Mouse (Mus musculus) small intestine, adult 2 months (tissue): ENCODE measurements at regions not wholly inside any gene's neighbourhood (a gene's known extent, or its start where the extent isn't known, plus 50 kb on each side); places are given as distances from the start of the nearest gene placed in this dataset.

Experiments
- CTCF ChIP-seq: fragments of 200-500 bp; IDR thresholded peaks from 2 replicates; pipeline ENCODE4 v1.5.1; 2012; ENCODE audit warnings: low read depth, mild to moderate bottlenecking, control low read depth, inconsistent platforms, low read length, moderate library complexity, mixed read lengths; ENCODE audit not compliant: insufficient replicate concordance, insufficient read length; ENCODE audit errors: extremely low read depth
- POLR2A ChIP-seq: fragments of 200-500 bp; IDR thresholded peaks from 2 replicates; pipeline ENCODE4 v1.6.1; 2012; ENCODE audit warnings: low read depth, mild to moderate bottlenecking, control low read depth, inconsistent platforms, low read length, moderate library complexity

- TF ChIP-seq CTCF (no peak), POLR2A (no peak)
Measured at GRCm38 (mm10) chr9:113601451-113601850, 106.6 kb downstream of the Pdcd6ip start.
